Comparison of ENCODE assay signal across 16 mouse cellular contexts in genomic region chr10:111512036-111512568, GRCm38 (mm10). TPM values are rescaled to one million over a fixed set of nuclear protein-coding genes. Genes with fewer than 3 reads are reported as not detected.
A peak's percentile ranks its signal among the peaks of the same experiment; 100 is the strongest.
DNase-seq lines count a peak whose midpoint lies in the region; ATAC-seq lines count a peak whose summit lies in the region.
"Had no signal": no experiment of that assay in that cellular context is flagged by ENCODE, and none has a peak within 500 bp of the region (broad histone marks: within the 10 kb centered on the region; RNA-seq: fewer than 3 reads in every experiment).

No protein-coding gene starts in this region.

- H3K4me1 ChIP-seq in stomach, embryonic 16.5 days (ENCODE audit: control insufficient read depth, insufficient read depth, low read length), result peaks cover 43% of the 10 kb centered on the region

- H3K36me3 ChIP-seq in stomach, embryonic 16.5 days (ENCODE audit: control insufficient read depth, insufficient read depth, low read length), result no peaks in the 10 kb centered on the region
- H3K36me3 ChIP-seq: forebrain, embryonic 15.5 days; hindbrain, embryonic 13.5 days; limb, embryonic 13.5 days; neural tube, embryonic 12.5 days had no signal

- H3K9me3 ChIP-seq in stomach, embryonic 16.5 days (replicated peaks; ENCODE audit: control insufficient read depth, low read length), result no peaks in the 10 kb centered on the region
- H3K9me3 ChIP-seq: forebrain, embryonic 15.5 days; hindbrain, embryonic 13.5 days; limb, embryonic 13.5 days; neural tube, embryonic 12.5 days had no signal

- H3K4me2 ChIP-seq in stomach, embryonic 16.5 days (ENCODE audit: low read depth, low read length), result no peak overlapping the region
- H3K4me2 ChIP-seq: forebrain, embryonic 15.5 days; hindbrain, embryonic 13.5 days; limb, embryonic 13.5 days; neural tube, embryonic 12.5 days had no signal

- no peak for ATAC-seq in stomach, embryonic 16.5 days (ENCODE audit: insufficient read depth, low FRiP score)
- ATAC-seq: forebrain, embryonic 15.5 days had no signal

- H3K27ac ChIP-seq in stomach, embryonic 16.5 days (ENCODE audit: low read length), result peak overlapping the region; percentile 21
- H3K27ac ChIP-seq: forebrain, embryonic 15.5 days; hindbrain, embryonic 13.5 days; left cerebral cortex, adult 2 months; limb, embryonic 13.5 days; neural tube, embryonic 12.5 days had no signal

- H3K9ac ChIP-seq in stomach, embryonic 16.5 days (ENCODE audit: low read length), result no peak overlapping the region
- H3K9ac ChIP-seq: forebrain, embryonic 15.5 days; hindbrain, embryonic 13.5 days; limb, embryonic 13.5 days; neural tube, embryonic 12.5 days had no signal

- DNase-seq in gastrocnemius, postnatal 25 days, result peak; percentile 11
- no peak for DNase-seq in gastrocnemius, postnatal 4 days (ENCODE audit: low spot score in 2 of 2)
- peak; percentile 26 for DNase-seq in kidney, adult 18-20 months
- no peak for DNase-seq in kidney, adult 11 months
- peak; percentile 26 for DNase-seq in urinary bladder, postnatal 14 days (ENCODE audit: low spot score)
- DNase-seq in urinary bladder, postnatal 4 days (ENCODE audit: low spot score in 2 of 2), result no peak
- DNase-seq in frontal cortex, postnatal 14 days (ENCODE audit: low spot score in 2 of 2), result no peak
- DNase-seq: cerebellum, adult 9-10 months; embryo, embryonic 11 days; thymus, postnatal 25 days had no signal

- WGBS in stomach, embryonic 16.5 days, result 40% methylated on average over 10 of the region's 10 CpGs

- H3K4me3 ChIP-seq in stomach, embryonic 16.5 days (replicated peaks; ENCODE audit: low read length), result no peak overlapping the region
- H3K4me3 ChIP-seq: forebrain, embryonic 15.5 days; hindbrain, embryonic 13.5 days; left cerebral cortex, adult 2 months; limb, embryonic 13.5 days; neural tube, embryonic 12.5 days had no signal

- no peaks in the 10 kb centered on the region for H3K27me3 ChIP-seq in stomach, embryonic 16.5 days (ENCODE audit: control insufficient read depth, insufficient read depth, low read length)
- H3K27me3 ChIP-seq: forebrain, embryonic 15.5 days; hindbrain, embryonic 13.5 days; limb, embryonic 13.5 days; neural tube, embryonic 12.5 days had no signal

RNA-seq across cellular contexts. Expression of gene Phlda1, which starts 6.0 kb away (rescaled TPM):
- total RNA-seq in gastrocnemius, postnatal 25 days (2021), result 1 to 10 TPM; 3.4 to 3.7 TPM
- 10 to 100 TPM; 13.5 to 13.6 TPM for total RNA-seq in gastrocnemius, postnatal 4 days (2021)
- 44.4 and 50.7 TPM in 2 replicates for polyA plus RNA-seq in stomach, embryonic 16.5 days (2015; fragmentation: Nextera tagmentation; extraction: Ambion mirVana)

RNA-seq across cellular contexts. Expression of gene Nap1l1, which starts 39.1 kb away (rescaled TPM):
- total RNA-seq in gastrocnemius, postnatal 25 days (2021), result 10 to 100 TPM; 44.2 to 52.7 TPM
- total RNA-seq in gastrocnemius, postnatal 4 days (2021), result 100 to 1,000 TPM; 124 to 133 TPM
- polyA plus RNA-seq in stomach, embryonic 16.5 days (2015; fragmentation: Nextera tagmentation; extraction: Ambion mirVana), result 154 and 180 TPM in 2 replicates

Comparison
In these comparisons a context has a peak if more than half of its experiments do, and no peak if none do; other contexts are left out.
1. DNase-seq: peak in gastrocnemius, postnatal 25 days (single experiment), kidney, adult 18-20 months (single experiment) and urinary bladder, postnatal 14 days (single experiment); none in gastrocnemius, postnatal 4 days (0 of 2), kidney, adult 11 months (single experiment), urinary bladder, postnatal 4 days (0 of 2) and frontal cortex, postnatal 14 days (0 of 2).